In genomic region chr6:85431274-85431841, GRCm38 (mm10) we compare ENCODE assay signal across 8 mouse cellular contexts. TPM values are rescaled to one million over a fixed set of nuclear protein-coding genes. Genes with fewer than 3 reads are reported as not detected.
DNase-seq lines count a peak whose midpoint lies in the region; ATAC-seq and TF ChIP-seq lines count a peak whose summit lies in the region.

No protein-coding gene starts in this region.

- TF ChIP-seq POLR2A in ES-Bruce4 (IDR thresholded peaks at IDR 0.05; ENCODE audit: insufficient read depth, low read length), result no peak

- peak overlapping the region; percentile 83 for H3K9ac ChIP-seq in heart, embryonic 13.5 days
- 0 out of 2 replicates have a peak overlapping the region, but pooled peaks have one; percentile 74 for H3K9ac ChIP-seq in ES-Bruce4 (ENCODE audit: low read depth, poor library complexity, severe bottlenecking)
- peak overlapping the region; percentile 67 for H3K9ac ChIP-seq in forebrain, embryonic 15.5 days (replicated peaks)
- H3K9ac ChIP-seq in liver, postnatal 0 days (replicated peaks), result peak overlapping the region; percentile 58; the same call in 1 of the 2 replicates

- 47% methylated on average over 8 of the region's 8 CpGs for WGBS in heart, embryonic 13.5 days
- WGBS in forebrain, embryonic 15.5 days, result 51% methylated on average over 8 of the region's 8 CpGs
- 50% methylated on average over 8 of the region's 8 CpGs for WGBS in liver, postnatal 0 days (ENCODE audit: insufficient replicate concordance)

- H3K36me3 ChIP-seq in heart, embryonic 13.5 days, result no peaks in the 10 kb centered on the region
- H3K36me3 ChIP-seq in ES-Bruce4 (ENCODE audit: control insufficient read depth, insufficient read depth, low read length, poor library complexity, severe bottlenecking), result no peaks in the 10 kb centered on the region
- H3K36me3 ChIP-seq in forebrain, embryonic 15.5 days, result no peaks in the 10 kb centered on the region
- no peaks in the 10 kb centered on the region for H3K36me3 ChIP-seq in liver, postnatal 0 days (replicated peaks; ENCODE audit: insufficient read depth, low read length)

- peak overlapping the region; percentile 79 for H3K4me2 ChIP-seq in heart, embryonic 13.5 days
- peak overlapping the region; percentile 90 for H3K4me2 ChIP-seq in forebrain, embryonic 15.5 days (replicated peaks)
- H3K4me2 ChIP-seq in liver, postnatal 0 days (ENCODE audit: low read depth, low read length), result peak overlapping the region; percentile 82

- ATAC-seq in heart, embryonic 13.5 days (ENCODE audit: extremely low read depth, insufficient number of reproducible peaks, low FRiP score, low TSS enrichment), result no peak
- ATAC-seq in forebrain, embryonic 15.5 days (replicated peaks), result peak; percentile 65
- ATAC-seq in liver, postnatal 0 days, result no peak; the same call in 1 of the 2 replicates

- no peak overlapping the region for H3K27ac ChIP-seq in heart, embryonic 13.5 days (replicated peaks)
- no peak overlapping the region for H3K27ac ChIP-seq in ES-Bruce4 (ENCODE audit: insufficient read depth, low read length)
- H3K27ac ChIP-seq in forebrain, embryonic 15.5 days (replicated peaks), result no peak overlapping the region
- H3K27ac ChIP-seq in liver, postnatal 0 days (ENCODE audit: low read depth), result no peak overlapping the region

- H3K4me3 ChIP-seq in heart, embryonic 13.5 days, result peak overlapping the region; percentile 98
- peak overlapping the region; percentile 98 for H3K4me3 ChIP-seq in ES-Bruce4 (ENCODE audit: low read depth, low read length)
- peak overlapping the region; percentile 80 for H3K4me3 ChIP-seq in forebrain, embryonic 15.5 days
- H3K4me3 ChIP-seq in liver, postnatal 0 days (ENCODE audit: low read depth, low read length), result peak overlapping the region; percentile 66

- H3K9me3 ChIP-seq in heart, embryonic 13.5 days, result no peaks in the 10 kb centered on the region
- H3K9me3 ChIP-seq in ES-Bruce4 (replicated peaks; ENCODE audit: control insufficient read depth, insufficient read depth, low read length, poor library complexity, severe bottlenecking), result no peaks in the 10 kb centered on the region
- no peaks in the 10 kb centered on the region for H3K9me3 ChIP-seq in forebrain, embryonic 15.5 days
- no peaks in the 10 kb centered on the region for H3K9me3 ChIP-seq in liver, postnatal 0 days (ENCODE audit: low read length)

- no peak for TF ChIP-seq CTCF in ES-Bruce4 (IDR thresholded peaks at IDR 0.05; ENCODE audit: low read depth, low read length)
- TF ChIP-seq CTCF in liver, postnatal 0 days (IDR thresholded peaks at IDR 0.05; ENCODE audit: low read depth), result no peak

- peaks cover 22% of the 10 kb centered on the region for H3K27me3 ChIP-seq in heart, embryonic 13.5 days (replicated peaks)
- no peaks in the 10 kb centered on the region for H3K27me3 ChIP-seq in ES-Bruce4 (ENCODE audit: control insufficient read depth, insufficient read depth, low read length, poor library complexity, severe bottlenecking)
- no peaks in the 10 kb centered on the region for H3K27me3 ChIP-seq in forebrain, embryonic 15.5 days
- no peaks in the 10 kb centered on the region for H3K27me3 ChIP-seq in liver, postnatal 0 days (ENCODE audit: insufficient read depth, low read length)

- H3K4me1 ChIP-seq in heart, embryonic 13.5 days, result peaks cover 18% of the 10 kb centered on the region
- peaks cover 3% of the 10 kb centered on the region for H3K4me1 ChIP-seq in ES-Bruce4 (ENCODE audit: control insufficient read depth, insufficient read depth, low read length)
- peaks cover 16% of the 10 kb centered on the region for H3K4me1 ChIP-seq in forebrain, embryonic 15.5 days
- peaks cover 17% of the 10 kb centered on the region for H3K4me1 ChIP-seq in liver, postnatal 0 days (ENCODE audit: insufficient read depth)

- TF ChIP-seq EP300 in ES-Bruce4 (IDR thresholded peaks at IDR 0.05; ENCODE audit: insufficient read depth, low read depth, low read length), result no peak
- no peak for TF ChIP-seq EP300 in liver, postnatal 0 days (IDR thresholded peaks at IDR 0.05; ENCODE audit: low read depth)

- no peak for DNase-seq in heart, adult 9 months (ENCODE audit: low spot score in 2 of 2)
- DNase-seq in liver, postnatal 0 days, result no peak
- no peak for DNase-seq in layer of hippocampus, postnatal 14 days (ENCODE audit: low spot score in 2 of 2)
- DNase-seq in right cerebral cortex, postnatal 4 days, result no peak
- no peak for DNase-seq in B cell, adult 2 months

RNA-seq across cellular contexts. Expression of gene Smyd5, which starts 0.4 kb away (rescaled TPM):
- 38.0 and 39.6 TPM in 2 replicates for polyA plus RNA-seq in heart, embryonic 13.5 days (2015; fragmentation: Nextera tagmentation; extraction: Ambion mirVana)
- 42.3 and 44.4 TPM in 2 replicates for polyA plus RNA-seq in ES-Bruce4 (2011; ENCODE audit: insufficient read depth, insufficient read length, low read depth, missing spikeins)
- 54.2 and 56.8 TPM in 2 replicates for polyA plus RNA-seq in forebrain, embryonic 15.5 days (2015; fragmentation: Nextera tagmentation; extraction: Ambion mirVana)
- 9.6 and 11.3 TPM in 2 replicates for polyA plus RNA-seq in liver, postnatal 0 days (2015; fragmentation: Nextera tagmentation; extraction: Ambion mirVana)
- total RNA-seq in layer of hippocampus, postnatal 14 days (2021), result 10 to 100 TPM; 32.8 to 35.4 TPM

RNA-seq across cellular contexts. Expression of gene Noto, which starts 7.7 kb away (rescaled TPM):
- not detected in 2 replicates for polyA plus RNA-seq in heart, embryonic 13.5 days (2015; fragmentation: Nextera tagmentation; extraction: Ambion mirVana)
- polyA plus RNA-seq in ES-Bruce4 (2011; ENCODE audit: insufficient read depth, insufficient read length, low read depth, missing spikeins), result not detected in 2 replicates
- polyA plus RNA-seq in forebrain, embryonic 15.5 days (2015; fragmentation: Nextera tagmentation; extraction: Ambion mirVana), result not detected in 2 replicates
- not detected in 2 replicates for polyA plus RNA-seq in liver, postnatal 0 days (2015; fragmentation: Nextera tagmentation; extraction: Ambion mirVana)
- total RNA-seq in layer of hippocampus, postnatal 14 days (2021), result not detected

RNA-seq across cellular contexts. Expression of gene Cct7, which starts 20.0 kb away (rescaled TPM):
- polyA plus RNA-seq in heart, embryonic 13.5 days (2015; fragmentation: Nextera tagmentation; extraction: Ambion mirVana), result 347 and 413 TPM in 2 replicates
- 463 and 467 TPM in 2 replicates for polyA plus RNA-seq in ES-Bruce4 (2011; ENCODE audit: insufficient read depth, insufficient read length, low read depth, missing spikeins)
- 644 and 647 TPM in 2 replicates for polyA plus RNA-seq in forebrain, embryonic 15.5 days (2015; fragmentation: Nextera tagmentation; extraction: Ambion mirVana)
- polyA plus RNA-seq in liver, postnatal 0 days (2015; fragmentation: Nextera tagmentation; extraction: Ambion mirVana), result 146 and 157 TPM in 2 replicates
- total RNA-seq in layer of hippocampus, postnatal 14 days (2021), result 100 to 1,000 TPM; 204 to 218 TPM

RNA-seq across cellular contexts. Expression of gene Pradc1, which starts 20.4 kb away (rescaled TPM):
- 31.6 and 39.2 TPM in 2 replicates for polyA plus RNA-seq in heart, embryonic 13.5 days (2015; fragmentation: Nextera tagmentation; extraction: Ambion mirVana)
- polyA plus RNA-seq in ES-Bruce4 (2011; ENCODE audit: insufficient read depth, insufficient read length, low read depth, missing spikeins), result 4.7 and 9.6 TPM in 2 replicates
- polyA plus RNA-seq in forebrain, embryonic 15.5 days (2015; fragmentation: Nextera tagmentation; extraction: Ambion mirVana), result 28.7 and 29.7 TPM in 2 replicates
- 16.6 and 17.2 TPM in 2 replicates for polyA plus RNA-seq in liver, postnatal 0 days (2015; fragmentation: Nextera tagmentation; extraction: Ambion mirVana)
- 10 to 100 TPM; 13.7 to 18.1 TPM for total RNA-seq in layer of hippocampus, postnatal 14 days (2021)

RNA-seq across cellular contexts. Expression of gene Rab11fip5, which starts 56.9 kb away (rescaled TPM):
- polyA plus RNA-seq in heart, embryonic 13.5 days (2015; fragmentation: Nextera tagmentation; extraction: Ambion mirVana), result 38.7 and 45.2 TPM in 2 replicates
- 15.8 and 18.3 TPM in 2 replicates for polyA plus RNA-seq in ES-Bruce4 (2011; ENCODE audit: insufficient read depth, insufficient read length, low read depth, missing spikeins)
- 15.1 and 15.2 TPM in 2 replicates for polyA plus RNA-seq in forebrain, embryonic 15.5 days (2015; fragmentation: Nextera tagmentation; extraction: Ambion mirVana)
- polyA plus RNA-seq in liver, postnatal 0 days (2015; fragmentation: Nextera tagmentation; extraction: Ambion mirVana), result 1.1 TPM in 2 replicates
- total RNA-seq in layer of hippocampus, postnatal 14 days (2021), result 10 to 100 TPM; 50.8 to 56.2 TPM
